Mouse (Mus musculus) testis, adult 2 months (tissue): ENCODE results near the gene Klf13. TPM values are rescaled to one million over a fixed set of nuclear protein-coding genes. Genes with fewer than 3 reads are reported as not detected.

Experiments
- H3K27ac ChIP-seq: fragments of 200-500 bp; 2 replicates; pipeline ENCODE4 v1.5.1; 2012; ENCODE audit warnings: low read depth, low read length; ENCODE audit not compliant: control insufficient read depth, insufficient read depth
- H3K27me3 ChIP-seq: fragments of 200-500 bp; 2 replicates; pipeline ENCODE4 v1.6.1; 2012; ENCODE audit warnings: mild to moderate bottlenecking, low read length, moderate library complexity; ENCODE audit not compliant: control insufficient read depth, insufficient read depth
- H3K36me3 ChIP-seq: fragments of 200-500 bp; 2 replicates; pipeline ENCODE4 v1.6.1; 2012; ENCODE audit warnings: mild to moderate bottlenecking, low read length; ENCODE audit not compliant: control insufficient read depth, insufficient read depth
- H3K4me1 ChIP-seq: fragments of 200-500 bp; 2 replicates; pipeline ENCODE4 v1.6.1; 2012; ENCODE audit warnings: low read length; ENCODE audit not compliant: control insufficient read depth, insufficient read depth
- H3K4me3 ChIP-seq: fragments of 200-500 bp; 2 replicates; pipeline ENCODE4 v1.5.1; 2012; ENCODE audit warnings: low read depth, mild to moderate bottlenecking, low read length, moderate library complexity, mixed read lengths; ENCODE audit not compliant: control insufficient read depth
- CTCF ChIP-seq: fragments of 200-500 bp; IDR thresholded peaks from 2 replicates; pipeline ENCODE4 v1.5.1; 2012; ENCODE audit warnings: low read depth, mild to moderate bottlenecking, inconsistent platforms, low read length, moderate library complexity; ENCODE audit not compliant: control insufficient read depth, insufficient read depth, insufficient replicate concordance
- POLR2A ChIP-seq: fragments of 200-500 bp; IDR thresholded peaks from 2 replicates; pipeline ENCODE4 v1.6.1; 2012; ENCODE audit warnings: low read depth, mild to moderate bottlenecking, inconsistent platforms, low read length, moderate library complexity; ENCODE audit not compliant: control insufficient read depth
- polyA plus RNA-seq: library from polyadenylated mRNA; depleted of rRNA; stranded (reverse); fragments of >200 nt; gene quantifications from 2 replicates; pipeline ENCODE4 v1.2.3, GENCODE M21; 2012

Gene Klf13
- polyA plus RNA-seq, 1 experiment = 2.8 TPM

DNA sequence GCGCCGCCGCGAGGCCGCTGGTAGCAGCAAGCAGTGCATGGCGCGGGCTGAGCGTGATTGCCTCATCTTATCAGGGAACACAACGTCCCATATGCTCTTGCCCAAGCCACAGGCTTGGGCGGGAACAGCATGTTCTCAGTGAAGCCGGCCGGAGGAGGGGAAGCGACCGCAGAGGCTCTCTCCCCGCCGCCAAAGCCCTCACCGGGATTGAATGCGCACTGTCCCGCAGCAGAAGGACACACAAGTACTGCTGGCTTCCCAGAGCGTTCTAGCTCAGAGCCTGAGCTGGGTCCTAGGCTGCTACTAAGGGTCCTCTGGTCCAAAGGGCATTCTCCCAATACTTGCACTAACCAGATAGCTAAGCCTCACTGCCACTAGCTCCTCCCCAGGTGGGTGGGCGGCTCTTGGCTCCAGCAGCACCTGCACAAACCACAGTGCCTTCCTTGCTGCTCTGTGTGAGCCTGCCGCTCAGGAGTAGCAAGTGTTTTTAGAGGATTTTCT lies 41.7 kb downstream of the Klf13 start:
- TF ChIP-seq POLR2A (no peak; the same call in 1 of the 2 replicates), CTCF (peak; percentile 36; the same call in 1 of the 2 replicates)
- Histone ChIP-seq H3K4me3 (peak overlapping the region; percentile 74), H3K36me3 (no peaks in the 10 kb centered on the region), H3K27ac (peak overlapping the region; percentile 82), H3K4me1 (peaks cover 15% of the 10 kb centered on the region), H3K27me3 (no peaks in the 10 kb centered on the region)

DNA sequence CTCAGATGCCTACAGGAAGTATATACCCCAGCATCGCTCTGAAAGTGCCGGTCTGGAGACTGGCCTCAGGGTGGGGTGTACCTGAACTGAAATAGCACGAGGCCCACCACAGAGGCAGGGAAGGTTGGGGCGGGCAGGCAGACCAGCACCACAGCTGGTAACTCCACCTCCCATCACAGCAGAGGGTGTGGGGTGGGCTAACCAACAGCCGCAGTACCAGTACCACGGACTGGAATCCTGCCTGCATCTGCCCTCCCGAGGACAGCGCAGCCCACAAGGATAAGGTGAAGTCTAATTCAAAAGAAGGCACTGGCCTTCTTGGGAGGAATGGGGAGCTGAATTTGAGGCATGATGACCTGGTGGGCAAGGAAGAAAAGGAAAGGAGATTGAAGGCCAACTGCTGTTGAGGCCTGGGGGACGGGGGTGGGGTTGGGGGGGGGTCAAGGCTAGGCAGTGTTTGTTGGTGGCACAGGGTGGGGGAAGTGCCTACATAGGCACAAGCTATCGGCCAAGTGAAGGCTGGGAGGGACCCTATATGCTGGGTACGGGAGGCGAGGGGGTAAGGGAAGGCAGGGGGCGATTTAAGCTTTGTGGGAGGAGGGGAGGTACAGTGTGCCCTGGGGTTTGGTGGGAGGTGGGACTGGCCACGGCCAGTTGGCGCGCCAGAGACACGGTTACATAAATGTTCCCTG lies 42.3 kb downstream of the Klf13 start:
- Histone ChIP-seq H3K27ac (peak overlapping the region; percentile 69), H3K4me3 (peak overlapping the region; percentile 79), H3K27me3 (no peaks in the 10 kb centered on the region), H3K36me3 (no peaks in the 10 kb centered on the region), H3K4me1 (peaks cover 17% of the 10 kb centered on the region)
- TF ChIP-seq POLR2A = peak; percentile 44; the same call in 1 of the 2 replicates
- TF ChIP-seq CTCF = no peak

DNA sequence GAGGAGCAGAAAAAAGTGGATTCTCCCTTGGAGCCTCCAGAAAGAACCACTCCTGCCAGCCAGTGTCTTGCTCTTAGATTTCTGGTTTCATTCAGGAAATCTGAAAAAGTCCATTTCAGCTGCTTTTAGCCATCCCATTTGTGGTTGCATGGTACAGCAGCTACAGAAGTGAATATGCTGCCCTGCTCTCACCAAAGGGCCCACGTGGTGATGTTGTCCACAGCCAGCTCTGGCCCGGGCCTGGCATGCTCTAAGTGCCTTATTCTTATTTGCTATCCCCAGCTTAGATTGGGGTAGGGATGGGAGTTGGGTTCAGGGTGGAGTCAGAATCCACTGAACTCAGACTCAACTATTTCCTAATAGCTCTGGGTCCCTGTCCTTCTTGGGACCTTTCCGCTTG lies 43.5 kb downstream of the Klf13 start:
- Histone ChIP-seq H3K4me1 (peaks cover 19% of the 10 kb centered on the region), H3K27ac (no peak overlapping the region), H3K27me3 (no peaks in the 10 kb centered on the region), H3K36me3 (no peaks in the 10 kb centered on the region), H3K4me3 (no peak overlapping the region)
- TF ChIP-seq CTCF = no peak
- no peak for TF ChIP-seq POLR2A

DNA sequence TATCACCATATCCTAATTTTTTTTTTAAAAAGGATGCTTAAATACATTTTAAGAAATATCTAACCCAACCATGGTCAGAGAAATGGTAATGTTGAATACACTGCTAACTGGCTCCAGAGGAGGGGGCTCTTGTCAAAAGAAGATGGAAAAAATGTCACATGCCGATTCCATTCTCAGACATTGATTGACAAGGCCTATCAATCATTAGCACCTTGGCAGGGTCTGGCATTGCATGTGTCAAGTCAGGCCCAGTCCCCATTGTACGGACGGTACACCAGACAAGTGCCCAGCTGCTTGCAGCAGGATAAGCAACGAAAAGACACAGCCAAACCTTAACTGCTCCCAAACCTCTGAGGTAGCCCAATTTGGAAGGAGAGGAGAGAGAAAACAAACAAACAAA lies 44.1 kb downstream of the Klf13 start:
- Histone ChIP-seq H3K4me1 (peaks cover 19% of the 10 kb centered on the region), H3K27ac (no peak overlapping the region), H3K36me3 (no peaks in the 10 kb centered on the region), H3K27me3 (no peaks in the 10 kb centered on the region), H3K4me3 (no peak overlapping the region)
- TF ChIP-seq CTCF = no peak

DNA sequence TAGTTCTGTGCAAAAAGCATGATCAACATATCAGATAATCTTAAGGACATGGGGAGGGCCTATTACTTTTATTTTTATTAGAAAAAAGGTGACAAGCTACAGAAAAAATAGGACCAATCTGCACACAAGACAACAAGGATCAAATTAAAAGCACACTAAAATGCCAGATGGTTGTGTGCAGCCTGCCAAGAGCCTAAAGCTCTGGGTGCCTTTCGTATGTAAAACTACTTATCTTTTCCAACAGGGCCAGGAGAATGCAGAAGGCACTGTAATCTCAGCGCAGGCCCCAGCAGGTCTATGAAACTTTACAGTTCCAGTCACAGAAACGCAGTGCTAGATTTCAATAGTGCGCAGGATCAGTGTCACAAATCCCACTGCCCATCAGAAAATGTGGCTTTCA lies 45.0 kb downstream of the Klf13 start:
- Histone ChIP-seq H3K4me3 (no peak overlapping the region), H3K36me3 (no peaks in the 10 kb centered on the region), H3K27ac (no peak overlapping the region), H3K27me3 (no peaks in the 10 kb centered on the region), H3K4me1 (peaks cover 19% of the 10 kb centered on the region)
- no peak for TF ChIP-seq CTCF
- TF ChIP-seq POLR2A = no peak

DNA sequence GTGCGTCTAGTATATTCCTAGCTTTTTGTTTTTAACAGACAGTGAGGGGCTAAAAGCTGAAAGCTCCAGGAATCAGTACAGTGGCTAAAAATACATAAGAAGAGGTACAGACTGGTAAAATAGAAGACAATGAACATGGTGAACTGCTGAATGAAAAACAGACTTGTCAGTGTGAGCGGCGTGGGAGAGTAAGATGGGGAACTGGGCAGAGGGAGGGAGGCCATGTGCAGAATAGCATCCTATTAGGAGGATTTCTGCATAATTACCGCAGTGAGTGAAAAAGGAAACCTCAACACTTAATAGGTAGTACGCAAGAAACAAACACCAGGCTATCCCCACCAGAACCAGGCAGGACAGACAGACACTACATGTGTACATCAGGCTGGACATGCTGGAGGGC lies 45.5 kb downstream of the Klf13 start:
- no peaks in the 10 kb centered on the region for H3K27me3 ChIP-seq
- H3K4me1 ChIP-seq = peaks cover 19% of the 10 kb centered on the region
- no peaks in the 10 kb centered on the region for H3K36me3 ChIP-seq
- H3K27ac ChIP-seq = no peak overlapping the region
- no peak for TF ChIP-seq POLR2A
- TF ChIP-seq CTCF = no peak
- H3K4me3 ChIP-seq = no peak overlapping the region

DNA sequence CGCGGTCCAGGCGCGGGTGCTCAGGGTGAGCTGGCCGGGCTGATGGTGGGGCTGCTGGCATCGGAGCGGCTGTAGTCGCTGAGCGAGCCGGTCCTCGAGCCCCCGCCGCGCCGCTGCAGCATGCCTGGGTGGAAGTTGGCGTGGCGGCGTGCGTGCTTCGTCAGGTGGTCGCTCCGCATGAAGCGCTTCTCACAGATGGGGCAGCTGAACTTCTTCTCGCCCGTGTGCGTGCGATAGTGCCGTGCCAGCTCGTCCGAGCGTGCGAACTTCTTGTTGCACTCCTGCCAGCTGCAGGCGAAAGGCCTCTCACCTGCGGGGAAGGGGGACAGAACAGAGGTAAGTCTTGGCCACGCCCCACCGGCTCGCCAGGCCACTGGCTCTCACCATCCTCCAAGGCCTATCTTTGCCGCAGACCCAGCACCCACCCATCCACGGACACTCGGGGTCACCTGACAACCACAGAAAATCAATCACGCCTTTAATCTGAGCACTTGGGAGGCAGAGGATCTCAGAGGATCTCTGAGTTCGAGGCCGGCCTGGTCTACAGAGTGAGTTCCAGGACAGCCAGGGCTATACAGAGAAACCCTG lies 47.1 kb downstream of the Klf13 start:
- Histone ChIP-seq H3K36me3 (no peaks in the 10 kb centered on the region), H3K27me3 (no peaks in the 10 kb centered on the region), H3K4me1 (peaks cover 11% of the 10 kb centered on the region), H3K4me3 (peak overlapping the region; percentile 67), H3K27ac (no peak overlapping the region)
- TF ChIP-seq POLR2A = no peak
- TF ChIP-seq CTCF = no peak
